Mouse (Mus musculus) monocyte, adult 5-6 weeks (primary cell): Measurements from ENCODE around the gene Slc12a9. TPM values are rescaled to one million over a fixed set of nuclear protein-coding genes. Genes with fewer than 3 reads are reported as not detected.

Source experiments
- ATAC-seq: fragments of 153-309, 156-312 bp; replicated peaks from 2 replicates; pipeline ENCODE4 v1.8.0; 2017; ENCODE audit warnings: mild to moderate bottlenecking; ENCODE audit not compliant: low TSS enrichment, insufficient number of reproducible peaks, severe bottlenecking, poor library complexity, low FRiP score
- total RNA-seq: library from RNA; stranded (forward); fragments of 200-1000, 200-491, 200-594 nt; gene quantifications from 3 replicates; pipeline ENCODE4 v1.2.3, GENCODE M21; 2017

Slc12a9 gene
- total RNA-seq, 1 experiment from 2014 or later, result 24.2 TPM

GRCm38 (mm10) chr5:137348482-137349383 is 15.3 kb upstream of the Slc12a9 start:
- no peak for ATAC-seq

- ATAC-seq, result no peak
These were observed 14.5 kb upstream of the Slc12a9 start for GRCm38 (mm10) chr5:137347856-137348255.

- no peak for ATAC-seq
These were observed 13.6 kb upstream of the Slc12a9 start for GRCm38 (mm10) chr5:137346983-137347382.

- no peak for ATAC-seq
These were observed 13.0 kb upstream of the Slc12a9 start for GRCm38 (mm10) chr5:137346388-137346787.

GRCm38 (mm10) chr5:137345821-137346220 is 12.4 kb upstream of the Slc12a9 start:
- ATAC-seq, result no peak

GRCm38 (mm10) chr5:137343869-137344268 is 10.5 kb upstream of the Slc12a9 start:
- no peak for ATAC-seq

- no peak for ATAC-seq
These were observed 10.0 kb upstream of the Slc12a9 start for GRCm38 (mm10) chr5:137343412-137343811.

- ATAC-seq, result no peak
These were observed 9.1 kb upstream of the Slc12a9 start for GRCm38 (mm10) chr5:137342407-137343012.

- no peak for ATAC-seq
These were observed 6.8 kb upstream of the Slc12a9 start for GRCm38 (mm10) chr5:137340222-137340621.

GRCm38 (mm10) chr5:137339290-137339979 is 6.0 kb upstream of the Slc12a9 start:
- ATAC-seq, result no peak

GRCm38 (mm10) chr5:137338663-137339289 is 5.4 kb upstream of the Slc12a9 start:
- ATAC-seq, result no peak

GRCm38 (mm10) chr5:137338256-137338655 is 4.9 kb upstream of the Slc12a9 start:
- ATAC-seq, result peak; percentile 68

- no peak for ATAC-seq
These were observed 3.8 kb upstream of the Slc12a9 start for GRCm38 (mm10) chr5:137337190-137337589.

- no peak for ATAC-seq
These were observed 1.7 kb upstream of the Slc12a9 start for GRCm38 (mm10) chr5:137335066-137335465.

GRCm38 (mm10) chr5:137334317-137334716 is 920 bp upstream of the Slc12a9 start:
- ATAC-seq, result no peak

GRCm38 (mm10) chr5:137332857-137333511 is 413 bp downstream of the Slc12a9 start:
- peak; percentile 37; the same call in 1 of the 2 replicates for ATAC-seq

GRCm38 (mm10) chr5:137330910-137331309 is 2.5 kb downstream of the Slc12a9 start:
- 0 out of 2 replicates have a peak, but pooled peaks have one; percentile 7 for ATAC-seq

GRCm38 (mm10) chr5:137320996-137321395 is 12.4 kb downstream of the Slc12a9 start:
- ATAC-seq, result no peak
